Mouse (Mus musculus) T-helper 1 cell (primary cell): ENCODE measurements around the gene Gpx4.
"Not testable (repeated sequence)": the region's sequence is repeated elsewhere in the genome, so short reads cannot be mapped to it uniquely, and the experiment has no call there.

ENCODE experiments used
- in situ Hi-C: fragments of 300-600 bp; cut with MboI, MseI; formaldehyde crosslinking; loops from one replicate; pipeline ENCODE4 v1.15.1; 2025; ENCODE audit warnings: high pct_unique_total_duplicates

Gpx4 gene

GRCm38 (mm10) chr10:80022806-80023205 is 24.2 kb upstream of the Gpx4 start:
- in situ Hi-C loops: no loop called here

- in situ Hi-C loops: no loop called here
These were observed 23.2 kb upstream of the Gpx4 start for GRCm38 (mm10) chr10:80023758-80024157.

- in situ Hi-C loops: no loop called here
These were observed 22.5 kb upstream of the Gpx4 start for GRCm38 (mm10) chr10:80024229-80025043.

DNA sequence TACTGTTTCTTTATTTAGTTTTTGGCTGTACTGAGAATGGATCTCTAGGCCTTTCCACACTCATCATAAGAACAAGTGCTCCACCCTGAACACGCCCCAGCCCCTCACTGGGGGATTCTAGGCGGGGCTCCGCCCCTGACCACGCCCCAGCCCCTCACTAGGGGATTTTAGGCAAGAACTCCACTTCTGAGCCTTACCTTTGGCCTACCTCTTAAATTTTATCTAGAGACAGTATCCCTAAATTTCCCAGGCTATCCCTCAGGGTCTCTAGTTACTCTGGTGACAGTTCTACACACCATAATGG is 22.0 kb upstream of the Gpx4 start:
- in situ Hi-C loops: no loop called here

DNA sequence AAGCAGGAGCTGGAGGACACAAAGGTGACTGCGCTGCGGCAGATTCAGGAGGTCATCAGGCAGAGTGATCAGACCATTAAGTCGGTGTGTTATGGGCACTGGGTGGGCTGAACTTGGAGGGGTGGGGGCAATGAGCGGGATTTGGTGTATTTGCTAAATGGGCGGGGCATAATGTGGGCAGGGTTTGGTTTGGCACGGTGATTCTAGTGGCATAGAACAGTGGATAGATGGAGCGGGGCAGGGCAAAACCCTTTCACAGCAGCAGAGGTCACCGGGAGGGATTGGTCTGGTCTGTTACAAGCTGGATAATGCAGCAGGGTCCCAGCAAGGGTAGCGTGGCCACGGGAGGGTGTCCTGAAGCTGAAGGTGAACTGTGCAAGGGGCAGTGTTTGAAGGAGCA is 21.5 kb upstream of the Gpx4 start:
- in situ Hi-C loops: no loop called here

DNA sequence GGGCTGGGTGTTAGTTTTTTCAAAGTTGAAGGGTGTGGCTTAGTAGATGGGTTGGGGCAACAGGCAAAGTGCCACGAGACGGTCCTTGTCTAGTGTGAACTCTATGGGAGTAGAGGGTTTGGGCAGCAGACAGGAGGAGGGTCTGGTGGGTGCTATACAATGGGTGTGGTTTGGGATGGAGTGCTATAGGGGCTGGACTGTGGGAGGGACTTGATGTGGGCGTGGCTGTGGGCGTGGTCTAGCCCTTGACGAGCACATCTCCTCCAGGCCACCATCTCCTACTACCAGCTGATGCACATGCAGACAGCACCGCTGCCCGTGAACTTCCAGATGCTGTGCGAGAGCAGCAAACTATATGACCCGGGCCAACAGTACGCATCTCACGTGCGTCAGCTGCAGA is 21.1 kb upstream of the Gpx4 start:
- in situ Hi-C loops: no loop called here

DNA sequence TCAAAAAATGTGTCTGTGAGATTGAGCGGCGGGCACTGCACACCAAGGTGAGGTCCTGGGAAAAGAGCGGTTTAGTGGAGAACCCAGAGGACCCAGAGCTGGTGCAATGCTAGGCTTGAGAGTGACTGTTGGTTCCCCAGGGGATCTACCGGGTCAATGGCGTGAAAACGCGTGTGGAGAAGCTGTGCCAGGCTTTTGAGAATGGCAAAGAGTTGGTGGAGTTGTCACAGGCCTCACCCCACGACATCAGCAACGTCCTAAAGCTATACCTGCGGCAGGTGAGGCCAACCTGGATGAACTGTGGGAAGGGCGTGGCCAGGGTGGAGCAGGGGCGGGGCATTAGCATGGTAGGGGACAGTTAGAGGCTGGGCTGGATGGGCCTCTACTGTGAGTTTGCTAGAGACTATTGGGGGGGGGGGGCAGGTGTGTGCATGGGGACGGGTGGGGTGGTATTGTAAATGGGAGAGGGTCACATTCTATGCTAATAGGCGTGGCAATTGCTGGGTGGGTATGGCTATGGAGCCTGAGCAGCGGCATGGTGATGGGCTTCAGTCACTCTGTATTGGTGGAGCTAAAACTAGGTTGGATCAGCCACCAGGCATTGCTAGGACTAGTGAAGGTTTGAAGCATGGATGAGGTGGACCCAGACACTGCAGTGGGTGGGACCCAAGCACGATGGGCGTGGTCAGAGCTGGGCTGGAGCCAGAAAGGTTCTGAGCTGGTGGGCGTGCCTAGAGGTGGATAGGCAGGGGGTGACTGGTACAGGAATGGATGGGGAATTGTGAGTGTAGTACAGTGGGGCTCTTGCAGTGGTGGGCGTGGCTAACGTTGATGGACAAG is 19.1 kb upstream of the Gpx4 start:
- in situ Hi-C loops: no loop called here

GRCm38 (mm10) chr10:80028521-80028846 is 18.5 kb upstream of the Gpx4 start:
- in situ Hi-C loops: no loop called here

- in situ Hi-C loops: loop anchor here (5.0 kb wide), 1 partner anchor 33 kb away; the partner anchor contains the start of gene Abca7
These were observed 16.8 kb upstream of the Gpx4 start for GRCm38 (mm10) chr10:80030191-80030590.

DNA sequence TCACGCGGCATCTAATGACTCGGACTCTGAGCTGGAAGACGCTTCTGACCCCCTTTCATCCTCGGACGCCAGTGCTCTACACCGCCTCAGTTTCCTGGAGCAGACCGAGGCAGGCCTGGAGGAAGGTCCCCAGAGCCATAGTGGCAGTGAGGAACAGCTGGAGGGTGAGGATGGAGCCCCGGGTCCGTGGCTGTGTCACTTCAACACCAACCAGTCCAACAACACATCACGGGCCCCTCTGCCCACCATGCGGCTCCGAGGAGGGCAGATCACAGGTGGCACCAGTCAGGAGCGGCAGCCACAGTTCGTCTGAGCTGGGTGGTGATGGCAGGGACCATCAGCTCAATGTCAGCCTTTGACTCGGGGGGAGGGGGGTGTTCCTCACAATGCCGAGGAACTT is 16.2 kb upstream of the Gpx4 start:
- in situ Hi-C loops: loop anchor here (5.0 kb wide), 1 partner anchor 33 kb away; the partner anchor contains the start of gene Abca7

DNA sequence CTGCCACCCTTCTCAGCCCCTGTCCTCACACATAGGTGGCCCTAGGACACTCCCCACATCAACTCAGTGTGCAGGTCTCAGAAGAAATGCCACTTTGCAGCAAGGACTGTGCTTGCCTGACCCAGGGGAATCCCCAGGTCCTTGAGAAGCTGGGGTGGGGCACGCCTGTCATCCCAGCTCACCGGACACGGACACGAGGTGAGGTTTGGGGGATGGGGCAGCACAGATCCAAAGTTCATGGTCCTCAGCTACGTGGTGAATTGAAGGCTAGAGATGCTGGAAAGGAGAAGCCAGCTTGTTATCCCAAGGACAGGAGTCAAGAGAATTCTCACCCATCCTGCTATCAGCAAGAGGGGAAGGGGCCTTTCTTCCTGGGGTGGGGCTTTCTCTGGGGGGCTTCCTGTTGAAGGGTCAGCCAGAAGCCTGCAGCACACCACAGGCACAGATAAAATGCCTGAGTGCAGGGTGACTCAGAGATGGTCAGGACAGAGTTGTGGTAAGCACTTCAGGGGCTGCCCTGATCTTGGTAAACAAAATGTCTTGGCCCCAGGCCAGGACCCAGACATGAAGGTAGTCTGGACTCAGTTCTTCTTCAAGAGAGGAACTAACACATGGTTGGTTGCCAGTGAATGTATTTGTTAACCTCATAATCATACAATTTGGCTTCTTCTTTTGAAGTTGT is 14.0 kb upstream of the Gpx4 start:
- in situ Hi-C loops: loop anchor here (5.0 kb wide), 1 partner anchor 36 kb away; the partner anchor contains the start of gene Abca7

GRCm38 (mm10) chr10:80033511-80034391 is 13.2 kb upstream of the Gpx4 start:
- in situ Hi-C loops: loop anchor here (5.0 kb wide), 1 partner anchor 36 kb away; the partner anchor contains the start of gene Abca7

DNA sequence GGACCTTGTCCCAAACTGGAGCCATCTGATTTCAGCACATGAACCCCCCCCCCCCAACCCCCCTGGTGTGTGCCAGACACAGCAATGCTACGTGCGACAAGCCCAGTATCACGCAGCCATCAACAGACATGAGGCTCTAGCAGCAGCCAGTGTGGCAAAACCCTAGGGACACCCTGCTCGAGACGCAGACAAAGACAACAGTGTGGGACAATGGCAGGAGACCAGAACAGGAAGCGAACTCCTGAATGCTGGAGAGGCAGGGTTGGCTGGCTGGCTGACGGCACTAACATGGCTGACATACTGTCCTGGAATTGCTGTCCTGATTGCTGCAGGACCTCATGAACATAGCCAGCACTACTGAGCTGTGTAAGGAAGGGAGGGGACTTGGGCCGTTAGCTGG is 11.8 kb upstream of the Gpx4 start:
- in situ Hi-C loops: no loop called here

GRCm38 (mm10) chr10:80035686-80036085 is 11.3 kb upstream of the Gpx4 start:
- in situ Hi-C loops: no loop called here

DNA sequence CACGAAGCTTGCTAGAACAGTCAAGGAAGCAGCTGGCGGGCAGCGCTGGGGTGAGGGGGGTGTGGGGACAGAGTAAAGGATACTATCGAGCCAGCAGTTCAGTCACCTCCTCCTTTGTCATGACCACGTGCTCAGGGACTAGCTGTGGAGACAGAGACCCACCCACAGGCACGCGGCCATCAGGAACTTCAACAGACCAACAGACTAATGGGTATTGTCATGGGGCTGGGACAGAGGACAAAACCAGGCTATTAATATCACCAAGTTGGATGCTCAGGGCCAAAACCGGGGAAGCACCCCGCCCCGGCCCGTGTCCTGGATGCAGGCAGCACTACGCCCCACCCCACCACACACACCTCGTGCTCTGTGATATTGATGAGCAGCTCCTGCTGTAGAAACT is 10.1 kb upstream of the Gpx4 start:
- in situ Hi-C loops: no loop called here

- in situ Hi-C loops: no loop called here
These were observed 7.4 kb upstream of the Gpx4 start, which contains the start of gene Polr2e for GRCm38 (mm10) chr10:80039559-80039979. TSS of gene Polr2e (minus strand) at chr10:80039795.

GRCm38 (mm10) chr10:80041409-80042060 is 5.4 kb upstream of the Gpx4 start:
- in situ Hi-C loops: not testable (repeated sequence)

- in situ Hi-C loops: no loop called here
These were observed 2.9 kb upstream of the Gpx4 start for GRCm38 (mm10) chr10:80044087-80044486.

GRCm38 (mm10) chr10:80045364-80045763 is 1.6 kb upstream of the Gpx4 start:
- in situ Hi-C loops: not testable (repeated sequence)

- in situ Hi-C loops: no loop called here
These were observed 1.2 kb upstream of the Gpx4 start for GRCm38 (mm10) chr10:80045766-80046165.

- in situ Hi-C loops: no loop called here
These were observed 1.4 kb downstream of the Gpx4 start for GRCm38 (mm10) chr10:80048396-80048795.
